Mouse (Mus musculus) hematopoietic stem cell, adult 5-6 weeks (primary cell): ENCODE data around the gene Syt13. TPM values are rescaled to one million over a fixed set of nuclear protein-coding genes. Genes with fewer than 3 reads are reported as not detected.
A peak's percentile ranks its signal among the peaks of the same experiment; 100 is the strongest.

Experiments
- ATAC-seq, 2 experiments: fragments of 125-278 bp in 1 of 2; replicated peaks in 1 of 2; 2 replicates each; pipeline ENCODE4 v1.8.0; 2016 to 2017; ENCODE audit warnings: inconsistent platforms in 2 of 2, mild to moderate bottlenecking in 2 of 2, moderate number of reproducible peaks in 2 of 2, low read depth in 1 of 2, moderate TSS enrichment in 1 of 2; ENCODE audit not compliant: low FRiP score in 2 of 2, poor library complexity in 2 of 2, severe bottlenecking in 2 of 2, insufficient read depth in 1 of 2, low TSS enrichment in 1 of 2
- total RNA-seq: library from RNA; stranded (forward); fragments of 172-1452, 232-1000 nt; gene quantifications from 2 replicates; pipeline ENCODE4 v1.2.3, GENCODE M21; 2017

Syt13 gene
- not detected in 2 replicates for total RNA-seq

- peak; percentile 51 to 61; a peak in 3 of 4 replicates for ATAC-seq
Measured at GRCm38 (mm10) chr2:92914933-92915553, at the start of gene Syt13. Gene Syt13 (plus strand): TSS chr2:92915098.

- ATAC-seq: no peak
Measured at GRCm38 (mm10) chr2:92866616-92867015, 48.3 kb upstream of the Syt13 start.

GRCm38 (mm10) chr2:92870139-92870836 lies 44.6 kb upstream of the Syt13 start:
- no peak for ATAC-seq

GRCm38 (mm10) chr2:92871093-92871686 lies 43.7 kb upstream of the Syt13 start:
- ATAC-seq: no peak

- no peak for ATAC-seq
Measured at GRCm38 (mm10) chr2:92872652-92873051, 42.2 kb upstream of the Syt13 start.

GRCm38 (mm10) chr2:92874592-92874991 lies 40.3 kb upstream of the Syt13 start:
- no peak for ATAC-seq

- ATAC-seq: no peak
Measured at GRCm38 (mm10) chr2:92877488-92877887, 37.4 kb upstream of the Syt13 start.

GRCm38 (mm10) chr2:92883039-92883911 lies 31.6 kb upstream of the Syt13 start:
- ATAC-seq: peak; percentile 49 to 77

- peak; percentile 13 to 37; a peak in 1 of 4 replicates for ATAC-seq
Measured at GRCm38 (mm10) chr2:92883912-92884243, 31.0 kb upstream of the Syt13 start.

GRCm38 (mm10) chr2:92884976-92885375 lies 29.9 kb upstream of the Syt13 start:
- no peak for ATAC-seq

GRCm38 (mm10) chr2:92886862-92887261 lies 28.0 kb upstream of the Syt13 start:
- no peak for ATAC-seq

GRCm38 (mm10) chr2:92892524-92892923 lies 22.4 kb upstream of the Syt13 start:
- ATAC-seq: no peak

- no peak for ATAC-seq
Measured at GRCm38 (mm10) chr2:92903650-92904049, 11.2 kb upstream of the Syt13 start.

- ATAC-seq: peak; percentile 48 to 49; a peak in 2 of 4 replicates
Measured at GRCm38 (mm10) chr2:92904307-92904859, 10.5 kb upstream of the Syt13 start.

GRCm38 (mm10) chr2:92910371-92910770 lies 4.5 kb upstream of the Syt13 start:
- ATAC-seq: no peak

GRCm38 (mm10) chr2:92912312-92912711 lies 2.6 kb upstream of the Syt13 start:
- no peak for ATAC-seq

- ATAC-seq: peak; percentile 71 to 74
Measured at GRCm38 (mm10) chr2:92913295-92913694, 1.6 kb upstream of the Syt13 start.
